Mouse (Mus musculus) embryonic fibroblast, embryonic 13.5 days (primary cell): ENCODE measurements around the gene Agpat2. TPM values are rescaled to one million over a fixed set of nuclear protein-coding genes. Genes with fewer than 3 reads are reported as not detected.

Source experiments
- H3K27ac ChIP-seq: 2 replicates; pipeline ENCODE4 v1.5.1; 2012; ENCODE audit warnings: low read length, control low read depth, inconsistent platforms; ENCODE audit not compliant: insufficient read depth
- H3K4me1 ChIP-seq: 2 replicates; pipeline ENCODE4 v1.6.1; 2011; ENCODE audit warnings: low read length; ENCODE audit not compliant: control insufficient read depth, insufficient read depth
- H3K4me3 ChIP-seq: 2 replicates; pipeline ENCODE4 v1.5.1; 2011; ENCODE audit warnings: mild to moderate bottlenecking, control low read depth, low read length; ENCODE audit not compliant: insufficient read depth
- CTCF ChIP-seq: IDR thresholded peaks from 2 replicates; pipeline ENCODE4 v1.5.1; 2011; ENCODE audit warnings: mild to moderate bottlenecking, control low read depth, low read length, moderate library complexity, borderline replicate concordance; ENCODE audit not compliant: insufficient read depth
- POLR2A ChIP-seq: IDR thresholded peaks from 2 replicates; pipeline ENCODE4 v1.6.1; 2011; ENCODE audit warnings: low read depth, mild to moderate bottlenecking, control low read depth, low read length, moderate library complexity
- polyA plus RNA-seq: library from polyadenylated mRNA; stranded (reverse); fragments of >200 nt; gene quantifications from 2 replicates; pipeline ENCODE4 v1.2.4, GENCODE M21; 2011; ENCODE audit warnings: low read depth; ENCODE audit not compliant: missing spikeins, insufficient read length

Gene Agpat2
- 21.4 and 22.4 TPM in 2 replicates for polyA plus RNA-seq

DNA sequence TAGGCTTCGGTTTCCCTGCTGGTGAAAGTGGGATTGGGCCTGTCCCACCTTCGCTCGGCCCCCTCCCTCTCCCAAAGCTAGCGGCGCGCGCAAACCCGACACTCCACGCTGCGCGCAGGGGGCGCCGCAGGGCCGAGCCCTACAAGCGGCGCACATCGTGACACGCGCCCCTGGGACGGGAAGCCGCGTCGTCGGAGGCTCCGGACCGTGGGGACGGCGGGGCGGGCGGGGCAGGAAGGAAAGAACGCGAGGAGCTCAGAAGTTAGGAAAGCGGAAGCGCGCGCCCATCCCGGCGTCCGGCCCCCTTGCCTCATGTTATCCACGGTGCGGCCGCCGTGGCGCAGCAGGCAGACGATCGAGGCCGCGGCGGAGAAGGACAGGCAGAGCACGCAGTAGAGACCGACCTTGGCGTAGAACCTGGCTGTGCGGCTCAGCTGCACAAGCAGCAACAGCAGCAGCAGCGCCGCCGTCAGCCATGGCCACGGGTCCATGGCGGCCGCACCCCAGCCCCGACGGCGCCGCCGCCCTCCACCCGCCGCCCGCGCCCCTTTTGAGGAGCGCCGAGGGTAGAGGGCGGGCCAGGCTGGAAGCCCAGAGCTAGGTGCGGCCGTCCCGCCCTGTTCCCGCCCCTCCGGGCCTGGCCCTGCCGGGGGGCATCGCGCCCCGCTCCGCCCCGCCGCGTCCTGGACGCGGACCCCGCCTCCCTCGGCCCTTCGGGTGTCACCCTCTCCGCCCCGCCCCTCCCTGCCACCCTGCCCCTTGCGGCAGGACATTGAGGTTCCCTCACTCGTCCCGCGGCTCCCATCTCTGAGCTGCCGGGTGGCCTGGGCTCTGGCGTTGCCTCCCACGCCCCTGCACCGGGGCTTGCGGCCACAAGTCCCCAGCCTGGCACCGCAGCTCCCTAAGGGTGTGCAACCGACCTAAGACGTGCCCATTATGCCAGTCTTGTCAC is at the start of gene Agpat2:
TSS of gene Agpat2 (minus strand) at position 698 of the 952 bp plus-strand sequence.
- Histone ChIP-seq H3K4me3 (peak within 1 kb of the TSS; percentile 55), H3K27ac (no peak within 1 kb of the TSS), H3K4me1 (no peaks in the 10 kb centered on the region)
- TF ChIP-seq POLR2A (peak; percentile 79), CTCF (no peak)

- Histone ChIP-seq H3K4me3 (no peak overlapping the region), H3K27ac (no peak overlapping the region), H3K4me1 (no peaks in the 10 kb centered on the region)
- peak; percentile 100 for TF ChIP-seq CTCF
- no peak for TF ChIP-seq POLR2A
Observed at GRCm38 (mm10) chr2:26646643-26647293, 42.6 kb upstream of the Agpat2 start.

DNA sequence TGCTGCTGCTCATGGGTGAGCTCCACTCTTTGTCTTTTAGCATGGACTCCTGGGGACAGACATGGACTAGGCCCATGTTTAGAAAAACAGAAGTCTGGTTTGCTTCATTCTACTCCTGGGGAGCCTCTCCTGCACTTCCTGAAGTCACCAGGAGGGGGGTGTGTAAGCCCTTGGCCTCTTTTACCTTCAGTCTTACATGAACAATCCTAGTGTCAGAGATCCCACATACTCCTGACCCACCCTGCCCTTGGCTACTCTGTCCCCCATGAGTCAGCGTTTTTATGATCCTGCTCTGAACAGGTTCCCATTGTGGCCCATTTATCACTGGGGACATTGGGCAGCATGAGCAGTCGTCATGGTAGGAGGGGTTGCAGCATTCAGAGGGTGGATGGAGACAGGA is 39.7 kb upstream of the Agpat2 start:
- Histone ChIP-seq H3K4me3 (no peak overlapping the region), H3K4me1 (0 out of 2 replicates have a peak, but pooled peaks cover 7% of the 10 kb centered on the region), H3K27ac (no peak overlapping the region)
- TF ChIP-seq POLR2A (no peak), CTCF (no peak)

DNA sequence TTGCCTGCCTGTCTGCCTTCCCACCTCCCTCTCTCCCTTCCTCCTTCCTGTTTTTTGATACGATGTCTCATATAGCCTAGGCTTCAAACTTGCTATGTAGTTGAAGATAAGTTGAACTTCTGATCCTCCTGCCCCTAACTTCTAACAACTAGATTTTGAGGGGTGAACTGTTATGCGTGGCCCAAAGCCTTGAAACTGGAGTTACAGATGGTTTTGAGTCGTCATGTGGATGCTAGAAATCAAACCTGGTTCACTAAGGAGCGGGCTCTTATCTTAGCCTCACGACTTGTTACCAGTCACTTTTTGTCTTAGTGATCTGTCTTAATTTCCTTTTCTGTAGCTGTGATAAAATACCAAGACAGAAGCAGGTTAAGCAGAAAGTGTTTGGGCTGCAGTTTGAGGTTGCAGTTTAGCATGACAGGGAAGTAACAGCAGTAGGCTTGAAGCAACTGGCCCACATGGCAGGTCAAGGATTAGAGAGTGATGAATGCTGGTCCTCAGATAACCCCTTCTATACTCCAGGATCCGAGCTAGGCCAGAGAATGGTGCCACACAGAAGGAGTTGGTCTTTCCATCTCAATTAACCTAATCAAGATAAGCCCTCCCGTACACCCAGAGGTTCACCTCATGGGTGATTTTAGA is 36.9 kb upstream of the Agpat2 start:
- TF ChIP-seq CTCF (no peak), POLR2A (no peak)
- H3K4me3 ChIP-seq: no peak overlapping the region
- H3K27ac ChIP-seq: peak overlapping the region; percentile 97
- H3K4me1 ChIP-seq: peaks cover 15% of the 10 kb centered on the region; the same call in 1 of the 2 replicates

GRCm38 (mm10) chr2:26639838-26640830 is 35.9 kb upstream of the Agpat2 start:
- TF ChIP-seq CTCF: peak; percentile 64; the same call in 1 of the 2 replicates
- TF ChIP-seq POLR2A: peak; percentile 98
- Histone ChIP-seq H3K27ac (peak overlapping the region; percentile 97), H3K4me3 (peak overlapping the region; percentile 98), H3K4me1 (peaks cover 15% of the 10 kb centered on the region; the same call in 1 of the 2 replicates)

DNA sequence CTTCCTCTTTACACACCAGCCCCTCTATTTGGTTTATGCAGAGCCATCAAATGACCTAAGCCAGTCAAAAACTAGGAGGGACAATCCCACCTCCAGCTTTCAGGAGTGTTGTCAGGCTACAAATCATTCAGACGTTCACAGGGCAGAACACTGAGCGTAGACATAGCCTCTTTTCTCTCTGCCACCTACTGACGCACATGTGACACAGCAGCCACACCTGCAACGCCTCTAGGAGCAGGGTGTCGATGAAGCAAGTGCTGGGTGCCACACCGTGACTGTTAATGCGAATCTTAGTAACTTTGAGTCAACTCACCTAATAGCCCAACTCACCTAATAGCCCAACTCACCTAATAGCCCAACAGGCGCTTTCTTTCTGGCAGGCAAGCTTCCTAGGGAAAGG is 34.9 kb upstream of the Agpat2 start:
- Histone ChIP-seq H3K4me3 (peak overlapping the region; percentile 98), H3K27ac (no peak overlapping the region), H3K4me1 (peaks cover 15% of the 10 kb centered on the region; the same call in 1 of the 2 replicates)
- TF ChIP-seq CTCF (peak; percentile 65; the same call in 1 of the 2 replicates), POLR2A (peak; percentile 47)

GRCm38 (mm10) chr2:26638572-26638971 is 34.4 kb upstream of the Agpat2 start:
- Histone ChIP-seq H3K27ac (no peak overlapping the region), H3K4me3 (peak overlapping the region; percentile 98), H3K4me1 (peaks cover 15% of the 10 kb centered on the region; the same call in 1 of the 2 replicates)
- no peak for TF ChIP-seq CTCF
- TF ChIP-seq POLR2A: no peak

DNA sequence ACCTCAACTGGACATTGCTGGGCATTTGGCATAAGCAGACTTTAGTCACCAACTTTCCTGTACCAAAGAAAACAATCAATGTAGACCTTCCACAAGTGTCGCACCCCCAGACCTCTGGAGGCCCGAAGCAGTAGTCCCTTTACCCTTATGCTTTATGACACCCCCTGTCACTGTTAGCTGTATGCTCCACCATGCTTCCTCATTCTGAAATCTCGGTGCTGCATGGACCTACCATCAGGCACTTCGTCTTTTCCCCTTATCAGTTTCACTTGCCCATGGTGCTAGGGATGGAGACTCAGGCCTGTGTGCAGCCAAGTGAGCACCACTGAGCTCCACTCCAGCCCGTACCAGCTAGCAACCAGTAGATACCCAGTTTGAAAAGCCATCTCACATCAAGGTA is 33.8 kb upstream of the Agpat2 start:
- H3K4me1 ChIP-seq: peaks cover 15% of the 10 kb centered on the region; the same call in 1 of the 2 replicates
- peak overlapping the region; percentile 98 for H3K4me3 ChIP-seq
- TF ChIP-seq CTCF (no peak), POLR2A (peak; percentile 20; the same call in 1 of the 2 replicates)
- H3K27ac ChIP-seq: no peak overlapping the region
